Mouse (Mus musculus) mature B cell (primary cell): ENCODE measurements around the gene Gm16368.
"Not testable (repeated sequence)": the region's sequence is repeated elsewhere in the genome, so short reads cannot be mapped to it uniquely, and the experiment has no call there.

Source experiments
- in situ Hi-C: fragments of 300-500 bp; cut with MboI; formaldehyde crosslinking; loops from 2 replicates; pipeline ENCODE4 v1.14.3; 2019

Gm16368 gene

GRCm38 (mm10) chr12:88083397-88083796 is at the start of gene Gm16368:
Gene Gm16368 (plus strand): TSS chr12:88083697.
- in situ Hi-C loops = not testable (repeated sequence)

- in situ Hi-C loops = not testable (repeated sequence)
These were observed 44.4 kb upstream of the Gm16368 start for GRCm38 (mm10) chr12:88039062-88039461.

GRCm38 (mm10) chr12:88039703-88040102 is 43.8 kb upstream of the Gm16368 start:
- in situ Hi-C loops = not testable (repeated sequence)

DNA sequence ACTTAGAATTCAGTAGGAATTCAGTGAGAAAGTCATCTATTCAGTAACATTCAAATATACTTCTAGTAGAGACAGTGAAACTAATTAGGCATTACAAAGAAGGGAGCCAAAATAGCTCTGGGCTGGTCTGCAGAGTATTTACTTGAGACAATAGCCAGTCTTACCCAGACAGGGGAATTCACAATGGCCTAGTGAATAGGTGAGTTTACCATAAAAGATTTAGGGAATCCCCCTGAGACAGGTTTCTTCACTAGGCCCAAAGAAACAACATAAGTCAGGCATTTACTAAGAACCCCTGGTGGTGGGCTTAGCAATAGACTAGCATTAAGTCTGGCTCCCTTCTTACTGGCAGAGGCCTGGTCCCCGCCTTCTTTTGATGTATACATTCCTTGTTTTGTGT is 38.3 kb upstream of the Gm16368 start:
- in situ Hi-C loops = not testable (repeated sequence)
